Mouse (Mus musculus) testis, adult 2 months (tissue): ENCODE data around the gene Cdkn1b.

Experiments used
- CTCF ChIP-seq: fragments of 200-500 bp; IDR thresholded peaks from 2 replicates; pipeline ENCODE4 v1.5.1; 2012; ENCODE audit warnings: low read depth, mild to moderate bottlenecking, inconsistent platforms, low read length, moderate library complexity; ENCODE audit not compliant: control insufficient read depth, insufficient read depth, insufficient replicate concordance
- POLR2A ChIP-seq: fragments of 200-500 bp; IDR thresholded peaks from 2 replicates; pipeline ENCODE4 v1.6.1; 2012; ENCODE audit warnings: low read depth, mild to moderate bottlenecking, inconsistent platforms, low read length, moderate library complexity; ENCODE audit not compliant: control insufficient read depth

DNA sequence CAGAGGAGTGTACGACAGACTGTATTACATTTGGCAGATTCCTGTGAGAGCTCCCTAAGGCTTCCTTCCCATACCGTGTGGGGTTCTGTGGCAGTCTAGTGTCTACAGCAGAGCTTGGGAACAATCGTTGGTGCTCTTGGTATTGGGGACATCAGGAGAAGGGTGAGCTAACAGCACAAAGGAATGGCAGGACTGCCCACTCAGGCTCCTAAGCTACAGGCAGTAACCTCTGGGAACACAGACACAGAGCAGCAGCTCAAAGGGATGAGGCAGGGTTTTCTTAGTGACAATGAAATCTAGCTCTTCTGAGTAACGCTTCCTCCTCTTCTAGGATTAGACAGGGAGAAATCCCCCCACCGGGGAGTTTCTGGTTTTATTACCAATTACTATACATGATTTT lies 33.2 kb upstream of the Cdkn1b start:
- TF ChIP-seq CTCF, result no peak
- TF ChIP-seq POLR2A, result no peak
